Mouse (Mus musculus) liver, adult 2 months (tissue): ENCODE results near the gene Tmed10. TPM values are rescaled to one million over a fixed set of nuclear protein-coding genes. Genes with fewer than 3 reads are reported as not detected.

Source experiments
- DNase-seq: peaks from one replicate; pipeline ENCODE4 v3.0.0-alpha.2; 2011; ENCODE audit warnings: low read depth, low spot score; ENCODE audit errors: extremely low read depth
- H3K27ac ChIP-seq: fragments of 200-500 bp; replicated peaks from 2 replicates; pipeline ENCODE4 v1.5.1; 2012; ENCODE audit warnings: low read depth, mild to moderate bottlenecking, control low read depth, inconsistent platforms, low read length; ENCODE audit not compliant: insufficient read depth
- H3K27me3 ChIP-seq: fragments of 200-500 bp; 2 replicates; pipeline ENCODE4 v1.6.1; 2012; ENCODE audit warnings: mild to moderate bottlenecking, moderate library complexity, low read length, inconsistent platforms; ENCODE audit not compliant: control insufficient read depth, insufficient read depth
- H3K36me3 ChIP-seq: fragments of 200-500 bp; 2 replicates; pipeline ENCODE4 v1.6.1; 2012; ENCODE audit warnings: low read length, inconsistent platforms; ENCODE audit not compliant: control insufficient read depth, insufficient read depth
- H3K4me1 ChIP-seq: fragments of 200-500 bp; 2 replicates; pipeline ENCODE4 v1.6.1; 2011; ENCODE audit warnings: low read length; ENCODE audit not compliant: control insufficient read depth, insufficient read depth
- H3K4me3 ChIP-seq: fragments of 200-500 bp; 2 replicates; pipeline ENCODE4 v1.5.1; 2011; ENCODE audit warnings: low read depth, mild to moderate bottlenecking, control low read depth, low read length, moderate library complexity; ENCODE audit not compliant: insufficient read depth
- H3K79me2 ChIP-seq: fragments of 200-500 bp; 2 replicates; pipeline ENCODE4 v1.6.1; 2012; ENCODE audit warnings: inconsistent platforms, mild to moderate bottlenecking, low read length, moderate library complexity; ENCODE audit not compliant: control insufficient read depth, insufficient read depth
- H3K9ac ChIP-seq: fragments of 200-500 bp; 2 replicates; pipeline ENCODE4 v1.6.1; 2012; ENCODE audit warnings: low read depth, mild to moderate bottlenecking, control low read depth, inconsistent platforms, low read length
- CTCF ChIP-seq: fragments of 200-500 bp; IDR thresholded peaks from 2 replicates; pipeline ENCODE4 v1.5.1; 2011; ENCODE audit warnings: low read depth, low read length, control low read depth
- POLR2A ChIP-seq: fragments of 200-500 bp; IDR thresholded peaks from 2 replicates; pipeline ENCODE4 v1.6.1; 2011; ENCODE audit warnings: low read length, control low read depth; ENCODE audit not compliant: insufficient read depth; ENCODE audit errors: extremely low read depth
- WGBS: fragments of 180-500 bp; shearing (Covaris S2); methylation state at CpG from one replicate; pipeline ENCODE4 v1.1.7; 2018; 5-methylcytosine and 5-hydroxymethylcytosine counted together
- polyA plus RNA-seq: library from polyadenylated mRNA; depleted of rRNA; stranded (reverse); fragments of >200 nt; gene quantifications from 2 replicates; pipeline ENCODE4 v1.2.3, GENCODE M21; 2012; rRNA removed
- total RNA-seq: library from RNA; depleted of rRNA; stranded (reverse); fragments of >200 nt; gene quantifications from 2 replicates; pipeline ENCODE4 v1.2.3, GENCODE M21; 2014; rRNA removed

The Tmed10 gene
- total and polyA plus RNA-seq, 2 experiments = 44.3 to 151 TPM

GRCm38 (mm10) chr12:85292906-85293305 lies 81.7 kb downstream of the Tmed10 start:
- Histone ChIP-seq H3K27ac (no peak overlapping the region), H3K9ac (no peak overlapping the region), H3K36me3 (peaks cover 3% of the 10 kb centered on the region; the same call in 1 of the 2 replicates), H3K79me2 (peaks cover 17% of the 10 kb centered on the region; the same call in 1 of the 2 replicates), H3K27me3 (no peaks in the 10 kb centered on the region), H3K4me1 (peaks cover 17% of the 10 kb centered on the region), H3K4me3 (no peak overlapping the region)
- DNase-seq = peak; percentile 41
- TF ChIP-seq CTCF (peak; percentile 14; the same call in 1 of the 2 replicates), POLR2A (no peak)

- peaks cover 17% of the 10 kb centered on the region for H3K4me1 ChIP-seq
- no peaks in the 10 kb centered on the region for H3K27me3 ChIP-seq
- WGBS = 55% methylated on average over 6 of the region's 6 CpGs
- no peak overlapping the region for H3K27ac ChIP-seq
- DNase-seq = peak; percentile 46
- H3K36me3 ChIP-seq = 0 out of 2 replicates have a peak, but pooled peaks cover 3% of the 10 kb centered on the region
- H3K4me3 ChIP-seq = no peak overlapping the region
- no peak overlapping the region for H3K9ac ChIP-seq
- H3K79me2 ChIP-seq = peaks cover 17% of the 10 kb centered on the region; the same call in 1 of the 2 replicates
- no peak for TF ChIP-seq CTCF
- TF ChIP-seq POLR2A = no peak
Observed at GRCm38 (mm10) chr12:85292288-85292687, 82.4 kb downstream of the Tmed10 start.

GRCm38 (mm10) chr12:85291541-85291940 lies 83.1 kb downstream of the Tmed10 start:
- no peaks in the 10 kb centered on the region for H3K27me3 ChIP-seq
- DNase-seq = peak; percentile 23
- TF ChIP-seq CTCF (no peak), POLR2A (no peak)
- H3K4me3 ChIP-seq = no peak overlapping the region
- H3K4me1 ChIP-seq = peaks cover 17% of the 10 kb centered on the region
- H3K79me2 ChIP-seq = peaks cover 17% of the 10 kb centered on the region; the same call in 1 of the 2 replicates
- no peak overlapping the region for H3K27ac ChIP-seq
- H3K36me3 ChIP-seq = 0 out of 2 replicates have a peak, but pooled peaks cover 3% of the 10 kb centered on the region
- H3K9ac ChIP-seq = no peak overlapping the region

- Histone ChIP-seq H3K4me3 (no peak overlapping the region), H3K9ac (no peak overlapping the region), H3K36me3 (0 out of 2 replicates have a peak, but pooled peaks cover 1% of the 10 kb centered on the region), H3K79me2 (peaks cover 17% of the 10 kb centered on the region; the same call in 1 of the 2 replicates), H3K27me3 (no peaks in the 10 kb centered on the region), H3K27ac (no peak overlapping the region), H3K4me1 (peaks cover 17% of the 10 kb centered on the region)
- TF ChIP-seq POLR2A (no peak), CTCF (no peak)
- WGBS = 90% methylated on average over 10 of the region's 10 CpGs
- DNase-seq = no peak
Observed at GRCm38 (mm10) chr12:85290633-85291032, 84.0 kb downstream of the Tmed10 start.

Other genes starting within 250 kb of the Tmed10 start
- gene Rps6kl1, start 223.6 kb downstream of the Tmed10 start, total RNA-seq = 0.28 and 0.34 TPM in 2 replicates
- gene Rps6kl1, start 223.6 kb downstream of the Tmed10 start, polyA plus RNA-seq = 0.39 and 0.48 TPM in 2 replicates
- gene Pgf, start 197.1 kb downstream of the Tmed10 start, total RNA-seq = not detected in 2 replicates
- not detected in 2 replicates for gene Pgf, start 197.1 kb downstream of the Tmed10 start, polyA plus RNA-seq
- 17.9 and 23.1 TPM in 2 replicates for gene Eif2b2, start 155.4 kb downstream of the Tmed10 start, total RNA-seq
- gene Eif2b2, start 155.4 kb downstream of the Tmed10 start, polyA plus RNA-seq = 37.0 and 54.8 TPM in 2 replicates
- 6.5 TPM in 2 replicates for gene Mlh3, start 104.2 kb downstream of the Tmed10 start, total RNA-seq
- gene Mlh3, start 104.2 kb downstream of the Tmed10 start, polyA plus RNA-seq = 2.8 and 3.3 TPM in 2 replicates
- 11.5 and 20.0 TPM in 2 replicates for gene Acyp1, start 86.4 kb downstream of the Tmed10 start, total RNA-seq
- gene Acyp1, start 86.4 kb downstream of the Tmed10 start, polyA plus RNA-seq = 8.9 and 9.4 TPM in 2 replicates
- 0.87 and 0.92 TPM in 2 replicates for gene Zc2hc1c, start 86.3 kb downstream of the Tmed10 start, total RNA-seq
- 0.48 and 0.57 TPM in 2 replicates for gene Zc2hc1c, start 86.3 kb downstream of the Tmed10 start, polyA plus RNA-seq
- gene Nek9, start 35.5 kb downstream of the Tmed10 start, total RNA-seq = 17.0 and 19.1 TPM in 2 replicates
- gene Nek9, start 35.5 kb downstream of the Tmed10 start, polyA plus RNA-seq = 13.7 and 14.0 TPM in 2 replicates
- 0.67 and 1.2 TPM in 2 replicates for gene Fos, start 99.0 kb upstream of the Tmed10 start, total RNA-seq
- 0.49 and 0.65 TPM in 2 replicates for gene Fos, start 99.0 kb upstream of the Tmed10 start, polyA plus RNA-seq
- gene Jdp2, start 224.2 kb upstream of the Tmed10 start, total RNA-seq = 1.6 and 1.9 TPM in 2 replicates
- 0.82 and 1.1 TPM in 2 replicates for gene Jdp2, start 224.2 kb upstream of the Tmed10 start, polyA plus RNA-seq